Mouse (Mus musculus) layer of hippocampus, postnatal 36 days (tissue): ENCODE measurements around the gene Hmg20a. TPM values are rescaled to one million over a fixed set of nuclear protein-coding genes. Genes with fewer than 3 reads are reported as not detected.
A peak's percentile ranks its signal among the peaks of the same experiment; 100 is the strongest.
"Not testable (repeated sequence)": the region's sequence is repeated elsewhere in the genome, so short reads cannot be mapped to it uniquely, and the experiment has no call there.

ENCODE experiments used
- DNase-seq, 2 experiments: peaks; one replicate each; pipeline ENCODE4 v3.0.0; 2022
- total RNA-seq, 2 experiments: library from RNA; stranded (reverse); gene quantifications; 2 replicates each; pipeline ENCODE4 v1.2.3; 2021

The Hmg20a gene
- 10 to 100 TPM; 77.3 to 80.8 TPM for total RNA-seq

- DNase-seq = peak; percentile 100
Measured at GRCm38 (mm10) chr9:56417948-56418737, at the start of gene Hmg20a, which contains the start of gene Peak1. TSS of gene Hmg20a (plus strand) at chr9:56418609. TSS of gene Peak1 (minus strand) at chr9:56418067.

- no peak for DNase-seq
Measured at GRCm38 (mm10) chr9:56368814-56369213, 49.6 kb upstream of the Hmg20a start.

GRCm38 (mm10) chr9:56370710-56371109 is 47.7 kb upstream of the Hmg20a start:
- DNase-seq = no peak

- peak in 1 of 2 experiments; percentile 9 for DNase-seq
Measured at GRCm38 (mm10) chr9:56374401-56374800, 44.0 kb upstream of the Hmg20a start.

GRCm38 (mm10) chr9:56382786-56383185 is 35.6 kb upstream of the Hmg20a start:
- no peak for DNase-seq

GRCm38 (mm10) chr9:56392857-56393256 is 25.6 kb upstream of the Hmg20a start:
- DNase-seq = no peak

GRCm38 (mm10) chr9:56396306-56396705 is 22.1 kb upstream of the Hmg20a start:
- DNase-seq = no peak

GRCm38 (mm10) chr9:56404619-56405018 is 13.8 kb upstream of the Hmg20a start:
- DNase-seq = no peak

- DNase-seq = no peak
Measured at GRCm38 (mm10) chr9:56409928-56410327, 8.5 kb upstream of the Hmg20a start.

GRCm38 (mm10) chr9:56412716-56413115 is 5.7 kb upstream of the Hmg20a start:
- DNase-seq = no peak

- no peak for DNase-seq
Measured at GRCm38 (mm10) chr9:56414322-56414721, 4.1 kb upstream of the Hmg20a start.

- DNase-seq = no peak
Measured at GRCm38 (mm10) chr9:56415393-56415792, 3.0 kb upstream of the Hmg20a start.

- no peak for DNase-seq
Measured at GRCm38 (mm10) chr9:56415935-56416607, 2.3 kb upstream of the Hmg20a start.

GRCm38 (mm10) chr9:56417415-56417947 is 928 bp upstream of the Hmg20a start:
- peak; percentile 80 to 82 for DNase-seq

- DNase-seq = peak; percentile 77 to 80
Measured at GRCm38 (mm10) chr9:56418738-56419239, 380 bp downstream of the Hmg20a start.

GRCm38 (mm10) chr9:56420236-56420635 is 1.8 kb downstream of the Hmg20a start:
- DNase-seq = no peak

- DNase-seq = no peak
Measured at GRCm38 (mm10) chr9:56420892-56421601, 2.6 kb downstream of the Hmg20a start.

GRCm38 (mm10) chr9:56421991-56422390 is 3.6 kb downstream of the Hmg20a start:
- no peak for DNase-seq

- DNase-seq = no peak
Measured at GRCm38 (mm10) chr9:56424861-56425260, 6.5 kb downstream of the Hmg20a start.

- peak in 1 of 2 experiments; percentile 22 for DNase-seq
Measured at GRCm38 (mm10) chr9:56435821-56436526, 17.6 kb downstream of the Hmg20a start.

- DNase-seq = not testable (repeated sequence)
Measured at GRCm38 (mm10) chr9:56437300-56437892, 19.0 kb downstream of the Hmg20a start.
